Comparison of ENCODE assay signal across 9 mouse cellular contexts in genomic region chr8:61499035-61499434, GRCm38 (mm10). TPM values are rescaled to one million over a fixed set of nuclear protein-coding genes. Genes with fewer than 3 reads are reported as not detected.
DNase-seq lines count a peak whose midpoint lies in the region; ATAC-seq and TF ChIP-seq lines count a peak whose summit lies in the region.
"Had no signal": no experiment of that assay in that cellular context is flagged by ENCODE, and none has a peak within 500 bp of the region (broad histone marks: within the 10 kb centered on the region; RNA-seq: fewer than 3 reads in every experiment).

No protein-coding gene starts in this region.

- no peak overlapping the region for H3K9ac ChIP-seq in liver, adult 2 months (ENCODE audit: low read depth, low read length)
- H3K9ac ChIP-seq in liver, embryonic 12.5 days: no peak overlapping the region
- no peak overlapping the region for H3K9ac ChIP-seq in intestine, postnatal 0 days (ENCODE audit: low read depth, low read length)

- H3K4me3 ChIP-seq in liver, adult 2 months (ENCODE audit: insufficient read depth, low read depth, low read length): no peak overlapping the region
- no peak overlapping the region for H3K4me3 ChIP-seq in liver, embryonic 12.5 days
- H3K4me3 ChIP-seq in intestine, postnatal 0 days (ENCODE audit: low read depth, low read length): no peak overlapping the region
- H3K4me3 ChIP-seq in thymus, adult 2 months (ENCODE audit: control insufficient read depth, insufficient read depth, low read length): no peak overlapping the region
- H3K4me3 ChIP-seq: myocyte had no signal

- no peak for TF ChIP-seq POLR2A in liver, adult 2 months (IDR thresholded peaks at IDR 0.05; ENCODE audit: extremely low read depth, insufficient read depth, low read length)
- TF ChIP-seq POLR2A in thymus, adult 2 months (IDR thresholded peaks at IDR 0.05; ENCODE audit: control insufficient read depth, extremely low read depth, insufficient read depth, low read length, poor library complexity): no peak

- peak; percentile 12; the same call in 1 of the 2 replicates for TF ChIP-seq CTCF in liver, adult 2 months (IDR thresholded peaks at IDR 0.05; ENCODE audit: low read depth, low read length)
- peak; percentile 83 for TF ChIP-seq CTCF in intestine, postnatal 0 days (IDR thresholded peaks at IDR 0.05; ENCODE audit: low read depth)
- TF ChIP-seq CTCF in thymus, adult 2 months (IDR thresholded peaks at IDR 0.05; ENCODE audit: borderline replicate concordance, control insufficient read depth, extremely low read depth, insufficient read depth, low read length, poor library complexity): no peak

- H3K4me2 ChIP-seq in liver, embryonic 12.5 days: no peak overlapping the region
- H3K4me2 ChIP-seq in intestine, postnatal 0 days (replicated peaks; ENCODE audit: low read depth): no peak overlapping the region

- 82% methylated on average over 4 of the region's 4 CpGs for WGBS in liver, adult 2 months
- WGBS in liver, embryonic 12.5 days (ENCODE audit: insufficient replicate concordance): 58% methylated on average over 4 of the region's 4 CpGs
- 58% methylated on average over 4 of the region's 4 CpGs for WGBS in intestine, postnatal 0 days
- 91% methylated on average over 4 of the region's 4 CpGs for WGBS in thymus, adult 2 months

- H3K27me3 ChIP-seq in liver, adult 2 months (ENCODE audit: control insufficient read depth, insufficient read depth, low read length): no peaks in the 10 kb centered on the region
- no peaks in the 10 kb centered on the region for H3K27me3 ChIP-seq in liver, embryonic 12.5 days (replicated peaks)
- H3K27me3 ChIP-seq in intestine, postnatal 0 days (replicated peaks; ENCODE audit: control insufficient read depth, insufficient read depth, low read length): no peaks in the 10 kb centered on the region
- no peaks in the 10 kb centered on the region for H3K27me3 ChIP-seq in thymus, adult 2 months (ENCODE audit: control insufficient read depth, insufficient read depth, low read length)

- peak; percentile 34 for DNase-seq in CD4-positive, CD25-positive, alpha-beta regulatory T cell, adult 2 months (ENCODE audit: low read depth, low spot score)
- no peak for DNase-seq in liver, adult 2 months (ENCODE audit: extremely low read depth, low read depth, low spot score)
- DNase-seq in retina, embryonic 14.5 days (ENCODE audit: low spot score): peak; percentile 71
- DNase-seq in thymus, adult 2 months: no peak
- DNase-seq in natural killer cell, adult 2 months (ENCODE audit: low spot score in 2 of 2): no peak

- H3K27ac ChIP-seq in liver, adult 2 months (replicated peaks; ENCODE audit: insufficient read depth, low read depth, low read length): no peak overlapping the region
- no peak overlapping the region for H3K27ac ChIP-seq in liver, embryonic 12.5 days
- H3K27ac ChIP-seq in intestine, postnatal 0 days (ENCODE audit: low read depth, low read length): no peak overlapping the region
- no peak overlapping the region for H3K27ac ChIP-seq in thymus, adult 2 months (ENCODE audit: control insufficient read depth, insufficient read depth, low read length)

- H3K36me3 ChIP-seq in liver, adult 2 months (ENCODE audit: control insufficient read depth, insufficient read depth, low read length): peaks cover 23% of the 10 kb centered on the region
- peaks cover 19% of the 10 kb centered on the region for H3K36me3 ChIP-seq in liver, embryonic 12.5 days
- peaks cover 36% of the 10 kb centered on the region for H3K36me3 ChIP-seq in intestine, postnatal 0 days (ENCODE audit: control insufficient read depth, insufficient read depth)
- H3K36me3 ChIP-seq in thymus, adult 2 months (ENCODE audit: control insufficient read depth, insufficient read depth, low read length): peaks cover 8% of the 10 kb centered on the region

- no peaks in the 10 kb centered on the region for H3K9me3 ChIP-seq in liver, embryonic 12.5 days (replicated peaks)
- no peaks in the 10 kb centered on the region for H3K9me3 ChIP-seq in intestine, postnatal 0 days (ENCODE audit: control insufficient read depth)

- no peak for ATAC-seq in CD4-positive, CD25-positive, alpha-beta regulatory T cell, adult 4 months
- ATAC-seq in liver, embryonic 12.5 days: no peak
- peak; percentile 42; the same call in 1 of the 2 replicates for ATAC-seq in intestine, postnatal 0 days

- H3K79me2 ChIP-seq in liver, adult 2 months (ENCODE audit: control insufficient read depth, insufficient read depth, low read length): no peaks in the 10 kb centered on the region

- peaks cover 1% of the 10 kb centered on the region; the same call in 1 of the 2 replicates for H3K4me1 ChIP-seq in liver, adult 2 months (ENCODE audit: control insufficient read depth, insufficient read depth, low read length)
- H3K4me1 ChIP-seq in liver, embryonic 12.5 days: no peaks in the 10 kb centered on the region
- H3K4me1 ChIP-seq in intestine, postnatal 0 days (replicated peaks; ENCODE audit: control insufficient read depth, insufficient read depth, low read length): no peaks in the 10 kb centered on the region
- H3K4me1 ChIP-seq in thymus, adult 2 months (replicated peaks; ENCODE audit: control insufficient read depth, insufficient read depth, low read length): no peaks in the 10 kb centered on the region

RNA-seq across cellular contexts. Expression of gene Cbr4, which starts 11.5 kb away (rescaled TPM):
- polyA plus RNA-seq in CD4-positive, CD25-positive, alpha-beta regulatory T cell, adult 4 months (2017; shearing (Covaris generic)): 10 to 100 TPM; 10.4 to 24.3 TPM
- 22.0 and 22.8 TPM in 2 replicates for total RNA-seq in liver, adult 2 months (2014; rRNA removed)
- 9.5 and 10.7 TPM in 2 replicates for polyA plus RNA-seq in liver, adult 2 months (2012; rRNA removed)
- 19.6 and 21.8 TPM in 2 replicates for polyA plus RNA-seq in liver, embryonic 12.5 days (2016; fragmentation: Nextera tagmentation; extraction: Ambion mirVana)
- polyA plus RNA-seq in intestine, postnatal 0 days (2015; fragmentation: Nextera tagmentation; extraction: Ambion mirVana): 50.2 and 51.2 TPM in 2 replicates
- polyA plus RNA-seq in thymus, adult 2 months (2012; rRNA removed): 5.2 and 5.6 TPM in 2 replicates

Comparison
In these comparisons a context has a peak if more than half of its experiments do, and no peak if none do; other contexts are left out.
1. DNase-seq: peak in CD4-positive, CD25-positive, alpha-beta regulatory T cell, adult 2 months (single experiment) and retina, embryonic 14.5 days (single experiment); none in liver, adult 2 months (single experiment), thymus, adult 2 months (single experiment) and natural killer cell, adult 2 months (0 of 2).